Mouse (Mus musculus): ENCODE measurements at regions not wholly inside any gene's neighbourhood (a gene's known extent, or its start where the extent isn't known, plus 50 kb on each side); places are given as distances from the start of the nearest gene placed in this dataset.
"Not testable (repeated sequence)": the region's sequence is repeated elsewhere in the genome, so short reads cannot be mapped to it uniquely, and the experiment has no call there.

DNA sequence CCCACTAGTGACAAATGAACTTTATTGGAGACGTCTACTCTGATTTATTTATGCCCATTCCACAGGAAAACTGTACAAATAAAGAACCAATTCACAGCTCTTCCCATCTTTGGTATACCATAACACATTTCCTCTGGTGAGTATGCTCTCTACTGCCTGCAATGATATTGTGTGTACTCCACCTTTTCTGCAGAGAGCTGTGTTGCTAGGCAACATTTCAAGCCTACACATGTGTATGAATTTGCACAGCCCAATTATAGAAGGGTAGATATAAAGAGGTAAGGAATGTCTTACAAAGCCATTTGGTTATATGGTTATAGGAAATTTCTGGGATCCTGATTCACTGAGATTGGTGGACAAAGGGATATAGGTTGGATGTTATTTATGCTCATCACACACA lies 227.4 kb downstream of the 4931408C20Rik start:
- no peak for DNase-seq (ENCODE audit: low spot score)

DNA sequence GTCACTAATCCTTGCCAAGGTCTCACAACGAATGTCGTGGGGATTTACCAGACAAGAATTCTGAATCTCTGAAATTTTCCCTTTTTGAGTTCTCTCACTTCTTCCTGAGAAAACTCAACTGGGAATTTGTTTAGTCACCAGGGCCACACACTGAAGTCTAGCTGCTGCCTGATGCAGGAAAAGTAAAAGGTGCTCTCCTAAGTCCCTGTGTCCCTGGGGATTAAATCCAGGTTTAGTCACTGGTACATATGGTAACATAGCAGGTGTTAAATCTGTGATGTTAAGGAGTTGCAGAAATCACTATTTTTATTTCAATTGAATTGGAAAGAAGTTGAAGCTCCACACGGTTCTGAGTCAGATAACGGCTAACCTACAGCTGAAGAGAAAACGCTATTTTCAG lies 260.9 kb downstream of the 4931408C20Rik start:
- DNase-seq (ENCODE audit: low spot score) = no peak

DNA sequence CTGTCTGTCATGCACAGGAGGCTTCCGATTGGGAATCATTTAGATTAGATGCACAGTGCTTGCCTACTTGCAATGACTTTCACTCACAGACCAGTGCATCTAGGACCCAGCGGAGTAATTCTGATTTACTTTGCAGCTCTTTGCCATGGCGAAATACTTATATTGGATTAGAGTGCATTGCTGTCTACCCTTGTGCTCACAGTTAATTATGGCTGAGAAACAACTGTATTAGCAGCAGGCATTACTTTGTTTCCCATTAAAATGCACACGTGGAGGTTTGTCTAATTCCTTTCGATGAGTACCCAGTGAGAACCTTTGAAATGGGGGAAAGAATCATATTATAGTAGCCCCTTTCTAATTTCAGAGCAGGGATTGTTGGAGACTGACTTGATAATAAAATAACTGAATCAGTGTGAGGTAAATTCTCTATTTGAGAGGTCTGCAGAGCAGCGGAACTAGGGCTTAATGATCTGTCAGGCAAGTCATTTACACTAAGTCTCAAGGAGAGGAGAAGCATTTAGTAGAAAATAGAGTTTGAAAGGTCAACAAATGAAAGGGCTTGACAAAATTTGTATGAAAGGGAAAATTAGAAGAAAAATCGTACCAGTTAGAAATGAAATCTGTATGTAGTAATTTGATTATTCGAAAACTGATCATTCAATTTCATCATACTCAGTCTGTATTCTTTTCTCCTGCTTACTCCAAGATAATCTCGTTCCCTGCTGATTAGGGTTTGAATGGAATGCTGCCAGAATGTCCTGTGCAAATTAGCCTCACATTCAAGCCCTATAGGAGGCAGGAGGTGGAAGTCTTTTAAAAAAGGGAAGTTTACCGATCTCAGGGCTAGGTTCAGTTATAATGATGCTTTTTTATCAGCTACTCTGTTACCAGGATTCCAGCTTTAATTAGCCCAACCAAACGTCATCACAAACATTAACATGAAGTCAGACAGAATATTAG lies 299.0 kb downstream of the 4931408C20Rik start:
- DNase-seq (ENCODE audit: low spot score) = peak; percentile 6

DNA sequence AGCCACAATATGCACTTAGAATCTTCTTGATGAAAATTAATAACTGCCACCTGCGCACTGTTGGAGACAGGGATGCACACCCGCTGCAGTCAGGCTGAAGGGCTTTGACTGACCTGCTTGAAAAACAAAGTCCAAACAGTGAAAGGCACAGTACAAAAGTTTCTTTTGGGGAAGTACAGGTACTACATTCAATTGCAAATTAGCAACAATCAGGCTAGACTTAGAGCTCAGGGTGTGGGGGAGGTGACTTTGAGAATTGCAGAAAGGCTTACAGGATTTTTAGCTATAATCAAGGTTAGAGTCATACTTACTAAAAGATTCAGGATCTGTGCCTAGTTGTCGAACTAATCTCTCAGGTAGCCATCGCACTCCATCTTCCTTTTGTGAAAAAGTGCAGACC lies 346.7 kb downstream of the 4931408C20Rik start:
- DNase-seq (ENCODE audit: low spot score) = no peak

DNA sequence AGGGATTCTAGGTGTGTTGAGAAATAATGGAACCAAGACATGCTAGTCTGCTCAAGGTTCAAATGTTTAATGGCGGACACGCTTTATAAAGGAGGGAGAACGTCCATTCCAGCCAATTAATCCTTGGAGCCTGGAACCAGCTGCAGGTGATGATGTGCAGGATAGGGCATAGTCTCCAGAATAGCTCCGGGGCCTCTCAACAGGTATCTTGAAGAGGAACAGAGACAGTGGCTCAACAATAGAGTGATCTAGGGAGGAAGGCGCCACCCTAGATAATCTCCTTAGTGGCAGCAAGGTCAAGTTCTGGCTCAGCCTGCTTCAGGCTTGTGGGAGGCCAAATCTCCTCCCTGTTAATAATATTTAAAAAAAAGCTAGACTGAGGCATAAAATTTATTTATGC lies 347.4 kb downstream of the 4931408C20Rik start:
- not testable (repeated sequence) for DNase-seq (ENCODE audit: low spot score)

DNA sequence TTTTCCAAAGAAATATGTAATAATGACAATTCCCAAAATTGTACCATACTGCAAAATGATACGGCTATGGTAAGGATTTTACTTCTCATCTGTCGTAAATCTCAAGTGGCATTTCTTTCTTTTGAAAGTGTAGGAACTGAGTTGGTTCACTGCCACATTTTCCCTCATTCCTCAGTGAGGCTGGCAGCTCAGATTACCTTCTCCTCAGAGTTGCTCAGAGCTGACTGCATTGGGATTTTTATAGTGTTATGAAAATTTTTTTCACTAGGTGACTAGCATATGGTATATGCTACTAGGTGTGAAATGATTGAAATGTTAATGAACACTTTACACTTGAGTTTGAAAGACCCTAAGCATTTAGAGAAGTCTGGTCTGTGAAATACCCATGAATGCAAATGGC lies 397.7 kb downstream of the 4931408C20Rik start:
- no peak for DNase-seq (ENCODE audit: low spot score)

DNA sequence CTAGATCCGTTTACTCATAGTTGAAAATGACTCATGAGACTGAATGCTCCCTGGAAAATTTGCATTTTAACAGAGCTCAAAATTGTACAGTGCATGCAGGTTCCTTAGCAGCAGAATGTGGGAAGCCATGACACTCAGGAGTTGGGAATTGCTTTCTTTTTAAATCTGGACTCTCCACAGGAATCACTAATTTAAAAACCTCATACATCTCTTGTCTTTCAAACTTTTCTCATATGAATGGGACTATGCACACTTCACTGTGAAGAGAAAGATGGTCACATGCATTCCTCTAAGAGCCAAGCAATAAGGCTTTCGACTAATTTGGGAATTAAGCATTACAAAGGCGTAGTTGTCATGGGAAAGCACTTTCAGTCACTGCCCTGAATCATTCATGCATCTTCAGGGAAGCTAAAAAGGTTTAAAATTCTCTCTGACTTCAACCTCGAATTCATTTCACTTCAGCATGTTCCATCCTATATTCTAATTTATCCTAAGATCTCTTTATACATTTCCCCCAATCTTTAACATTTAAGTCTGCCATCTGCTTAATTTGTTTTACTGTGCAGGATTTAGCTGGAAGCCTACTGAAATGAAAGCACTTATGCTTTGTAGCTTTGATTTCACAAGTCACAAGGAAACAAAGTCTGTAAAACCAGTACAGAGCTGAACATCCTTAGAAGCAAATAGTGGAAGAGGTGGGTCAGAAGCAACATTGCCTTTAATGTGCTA lies 404.2 kb downstream of the 4931408C20Rik start:
- DNase-seq (ENCODE audit: low spot score) = no peak

DNA sequence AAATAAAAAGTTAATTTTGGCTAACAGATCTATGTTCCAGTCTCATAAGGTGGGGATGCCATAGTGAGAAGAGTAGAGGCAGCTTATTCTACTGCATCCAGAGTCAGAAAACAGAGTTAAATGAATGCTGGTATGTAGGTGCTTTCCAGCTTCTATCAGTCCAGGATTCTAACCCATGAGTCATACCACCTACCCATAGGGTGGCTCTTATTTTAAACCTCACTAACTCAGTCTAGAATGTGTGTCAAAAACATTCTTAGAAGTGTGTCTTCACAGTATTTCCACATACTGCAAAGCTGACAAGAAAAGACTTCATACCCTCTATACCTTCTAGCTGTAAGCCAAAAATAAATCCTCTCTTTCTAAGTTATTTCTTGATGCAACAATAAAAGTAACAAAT lies 410.7 kb downstream of the 4931408C20Rik start:
- DNase-seq (ENCODE audit: low spot score) = no peak

DNA sequence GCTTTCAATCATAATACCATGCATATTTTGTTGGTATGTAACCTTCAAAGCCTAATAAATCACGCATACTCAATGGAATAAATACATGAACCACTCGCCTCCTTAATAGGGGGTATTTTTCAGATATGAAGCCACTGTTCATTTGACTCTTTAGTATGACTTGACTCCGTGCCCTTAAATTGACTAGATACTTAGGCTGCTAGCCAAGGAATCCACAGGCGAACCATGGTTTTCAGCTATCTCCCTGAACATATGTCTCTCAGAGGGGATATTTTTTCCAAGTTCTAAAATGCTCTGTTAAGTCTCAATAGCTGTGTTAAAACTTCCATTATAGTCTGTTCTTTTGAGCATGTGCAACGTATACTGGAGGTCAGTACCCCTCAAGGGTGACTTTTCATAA lies 413.8 kb upstream of the Adgrb3 start:
- no peak for DNase-seq (ENCODE audit: low spot score)

DNA sequence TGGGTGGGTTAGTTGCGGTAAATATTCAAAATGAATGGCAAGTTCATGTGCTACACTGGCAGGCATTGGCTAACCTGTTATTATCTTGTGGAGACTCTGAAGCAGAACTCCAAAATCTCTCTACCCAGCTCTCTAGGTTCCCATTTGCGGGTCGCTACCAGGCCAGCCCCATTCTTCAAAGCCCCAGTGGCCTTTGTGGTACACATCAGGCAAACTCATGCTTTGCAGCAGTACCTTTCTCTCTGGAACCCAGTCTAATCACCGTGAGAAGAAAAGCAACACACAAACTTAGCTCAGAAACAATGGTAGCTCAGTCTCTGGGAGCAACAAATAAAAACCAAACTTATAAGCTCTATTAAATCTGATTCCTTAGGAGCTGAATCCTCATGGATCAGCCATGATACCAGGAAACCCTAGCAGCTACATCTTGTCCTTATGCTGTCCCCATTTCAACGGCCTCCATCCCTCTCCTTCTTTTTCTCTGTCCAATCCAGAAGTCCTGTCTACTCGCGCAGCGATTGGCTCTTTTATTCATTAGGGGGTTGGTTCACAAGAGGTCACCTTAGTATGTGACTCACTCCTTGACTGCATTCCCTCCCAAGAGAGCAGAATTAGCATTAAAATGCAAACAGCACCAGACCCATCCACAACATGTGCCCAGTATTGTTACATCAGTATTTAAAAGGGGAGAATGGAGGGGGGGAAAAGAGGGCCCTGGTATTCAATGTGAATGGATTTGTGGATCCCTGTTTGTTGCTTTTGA lies 400.0 kb upstream of the Adgrb3 start:
- DNase-seq (ENCODE audit: low spot score) = peak; percentile 36

DNA sequence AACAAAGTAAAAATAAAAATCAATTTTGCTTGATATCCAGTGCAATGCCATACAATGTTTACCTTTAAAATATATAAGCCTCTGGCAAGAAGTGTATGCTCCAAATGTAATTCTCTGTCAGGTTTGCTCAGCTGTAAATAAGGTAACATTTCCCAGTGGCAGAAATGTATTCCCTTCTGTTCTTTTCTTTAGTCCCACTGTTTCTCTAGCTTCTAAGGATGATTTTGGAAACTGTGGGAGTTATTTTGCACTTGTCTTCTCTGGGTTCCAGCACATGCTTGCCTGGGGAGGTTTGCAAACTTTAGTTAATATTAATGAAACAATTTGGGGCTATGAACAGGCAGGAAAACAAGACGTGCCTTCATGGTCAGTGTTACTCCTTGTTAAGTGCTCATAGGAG lies 374.9 kb upstream of the Adgrb3 start:
- no peak for DNase-seq (ENCODE audit: low spot score)
